Comparison of ENCODE assay signal across 24 mouse cellular contexts in the genomic region with DNA sequence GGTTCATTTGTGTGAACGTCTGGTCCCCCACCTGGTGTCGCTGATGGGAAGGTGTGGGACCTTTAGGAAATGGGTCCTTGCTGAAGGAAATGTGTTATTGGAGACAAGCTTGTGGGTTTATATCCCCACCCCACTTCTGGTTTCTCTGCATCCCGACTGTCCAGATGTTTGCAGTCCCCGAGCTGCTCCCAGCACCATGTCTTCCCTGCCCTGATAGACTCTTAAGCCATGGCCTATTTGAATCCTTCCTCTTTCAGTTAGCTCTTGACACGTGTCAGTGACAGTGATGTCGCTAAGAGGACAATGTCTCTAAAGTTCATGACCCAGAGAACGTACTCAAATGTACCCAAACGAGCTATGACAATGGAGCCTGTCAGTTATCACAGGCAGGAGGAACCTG.
DNase-seq lines count a peak whose midpoint lies in the region; ATAC-seq lines count a peak whose summit lies in the region.
"Had no signal": no experiment of that assay in that cellular context is flagged by ENCODE, and none has a peak within 500 bp of the region (broad histone marks: within the 10 kb centered on the region; RNA-seq: fewer than 3 reads in every experiment).

No protein-coding gene starts in this region.

- no peak overlapping the region for H3K27ac ChIP-seq in heart, embryonic 11.5 days (ENCODE audit: low read depth, low read length)
- H3K27ac ChIP-seq: embryonic facial prominence, embryonic 10.5 days; embryonic facial prominence, embryonic 12.5 days; forebrain, embryonic 13.5 days; forebrain, embryonic 15.5 days had no signal

- no peaks in the 10 kb centered on the region for H3K36me3 ChIP-seq in heart, embryonic 11.5 days (ENCODE audit: control insufficient read depth, insufficient read depth, low read length)
- H3K36me3 ChIP-seq: embryonic facial prominence, embryonic 10.5 days; embryonic facial prominence, embryonic 12.5 days; forebrain, embryonic 15.5 days; G1E had no signal

- H3K9me3 ChIP-seq in heart, embryonic 11.5 days (replicated peaks; ENCODE audit: control insufficient read depth, low read length) = no peaks in the 10 kb centered on the region
- H3K9me3 ChIP-seq: embryonic facial prominence, embryonic 10.5 days; embryonic facial prominence, embryonic 12.5 days; forebrain, embryonic 13.5 days; forebrain, embryonic 15.5 days had no signal

- no peak for DNase-seq in frontal cortex, adult 2 months (ENCODE audit: extremely low spot score in 1 of 2, low spot score in 1 of 2)
- DNase-seq in right cerebral cortex, adult 2 months (ENCODE audit: low spot score in 2 of 2) = no peak
- DNase-seq: adrenal gland, postnatal 10 days; adrenal gland, postnatal 25 days; B cell, adult 2 months; cerebellum, adult 11 months; cerebellum, adult 18-20 months; cerebellum, adult 8-10 months; cerebellum, adult 9-11 months; cerebellum, postnatal 14 days; cerebellum, postnatal 36 days; forebrain, postnatal 0 days had no signal

- H3K4me2 ChIP-seq in heart, embryonic 11.5 days = no peak overlapping the region
- H3K4me2 ChIP-seq: embryonic facial prominence, embryonic 12.5 days; forebrain, embryonic 13.5 days; forebrain, embryonic 15.5 days had no signal

- H3K27me3 ChIP-seq in heart, embryonic 11.5 days (ENCODE audit: control insufficient read depth, insufficient read depth, low read length) = peaks cover 11% of the 10 kb centered on the region
- H3K27me3 ChIP-seq: embryonic facial prominence, embryonic 12.5 days; forebrain, embryonic 15.5 days had no signal

- no peak overlapping the region for H3K9ac ChIP-seq in heart, embryonic 11.5 days (ENCODE audit: low read depth, low read length)
- H3K9ac ChIP-seq: embryonic facial prominence, embryonic 12.5 days; forebrain, embryonic 13.5 days; forebrain, embryonic 15.5 days; forebrain, postnatal 0 days had no signal

- ATAC-seq in common myeloid progenitor, adult 5-6 weeks (replicated peaks; ENCODE audit: low read depth, poor library complexity, severe bottlenecking) = peak; percentile 63
- peak; percentile 24 to 52; a peak in 1 of 4 replicates for ATAC-seq in hematopoietic stem cell, adult 5-6 weeks (replicated peaks in 1 of 2; ENCODE audit: insufficient read depth in 1 of 2, low FRiP score in 2 of 2, low TSS enrichment in 1 of 2, low read depth in 1 of 2, poor library complexity in 2 of 2, severe bottlenecking in 2 of 2)
- ATAC-seq in megakaryocyte progenitor cell, adult 5-6 weeks (replicated peaks; ENCODE audit: poor library complexity) = peak; percentile 41; the same call in 1 of the 2 replicates
- ATAC-seq in heart, embryonic 11.5 days (replicated peaks; ENCODE audit: insufficient number of reproducible peaks, low FRiP score, low TSS enrichment) = no peak
- ATAC-seq: activated CD4-positive, CD25-positive, alpha-beta regulatory T cell, adult 4 months; CD4-positive, CD25-positive, alpha-beta regulatory T cell, adult 4 months; forebrain, embryonic 13.5 days; forebrain, embryonic 15.5 days; Patski had no signal

- WGBS in heart, embryonic 11.5 days (ENCODE audit: insufficient replicate concordance) = 49% methylated on average over 8 of the region's 8 CpGs

- H3K4me3 ChIP-seq in heart, embryonic 11.5 days (ENCODE audit: low read depth, low read length) = no peak overlapping the region
- H3K4me3 ChIP-seq: embryonic facial prominence, embryonic 10.5 days; embryonic facial prominence, embryonic 12.5 days; forebrain, embryonic 13.5 days; forebrain, embryonic 15.5 days had no signal

- H3K4me1 ChIP-seq in heart, embryonic 11.5 days (ENCODE audit: control insufficient read depth, insufficient read depth, low read length) = no peaks in the 10 kb centered on the region
- H3K4me1 ChIP-seq: embryonic facial prominence, embryonic 10.5 days; forebrain, embryonic 13.5 days had no signal
